Mouse (Mus musculus) liver, embryonic 14.5 days (tissue): ENCODE results near the gene Olfr1222.

Source experiments
- CTCF ChIP-seq: IDR thresholded peaks from 2 replicates; pipeline ENCODE4 v1.5.1; 2016; ENCODE audit warnings: antibody characterized with exemption, low read depth, control low read depth
- EP300 ChIP-seq: IDR thresholded peaks from 2 replicates; pipeline ENCODE4 v1.6.1; 2016; ENCODE audit warnings: antibody characterized with exemption, low read depth

GRCm38 (mm10) chr2:89174569-89174968 is 41.7 kb upstream of the Olfr1222 start, which contains the start of gene Olfr1225:
- TF ChIP-seq CTCF: no peak
- no peak for TF ChIP-seq EP300
